Mouse (Mus musculus) CH12.LX (cell line): ENCODE measurements around the gene A730061H03Rik. TPM values are rescaled to one million over a fixed set of nuclear protein-coding genes. Genes with fewer than 3 reads are reported as not detected.

Experiments used
- DNase-seq: peaks from one replicate; pipeline ENCODE4 v3.0.0-alpha.2; 2013; ENCODE audit errors: extremely low read depth
- H3K27ac ChIP-seq: 2 replicates; pipeline ENCODE4 v1.5.1; 2012; ENCODE audit warnings: low read depth, mild to moderate bottlenecking, control low read depth, moderate library complexity; ENCODE audit not compliant: insufficient read depth
- H3K27me3 ChIP-seq: replicated peaks from 2 replicates; pipeline ENCODE3; 2012; ENCODE audit warnings: inconsistent platforms
- H3K36me3 ChIP-seq, 2 experiments: replicated peaks in 1 of 2; 2 replicates each; pipeline versions ENCODE3 to v1.6.1; 2012; ENCODE audit warnings: inconsistent platforms in 1 of 2, low read length in 1 of 2, mild to moderate bottlenecking in 1 of 2, mixed read lengths in 1 of 2, moderate library complexity in 1 of 2; ENCODE audit not compliant: control insufficient read depth in 1 of 2, insufficient read depth in 1 of 2
- H3K4me1 ChIP-seq, 2 experiments: 2 replicates each; pipeline ENCODE4 v1.6.1; 2012; ENCODE audit warnings: inconsistent platforms in 1 of 2, moderate library complexity in 1 of 2; ENCODE audit not compliant: insufficient read depth in 2 of 2, control insufficient read depth in 1 of 2
- H3K4me2 ChIP-seq: 2 replicates; pipeline ENCODE4 v1.6.1; 2012; ENCODE audit warnings: low read depth, mild to moderate bottlenecking, control low read depth; ENCODE audit not compliant: poor library complexity, insufficient read depth, severe bottlenecking
- H3K4me3 ChIP-seq, 3 experiments: fragments of 150-350 bp in 1 of 3; sonication (generic) in 1 of 3; replicated peaks in 1 of 3; 2 replicates each; pipeline versions ENCODE3 to v1.5.1; 2011 to 2012; ENCODE audit warnings: low read depth in 2 of 3, low read length in 2 of 3, mild to moderate bottlenecking in 2 of 3, moderate library complexity in 2 of 3, control low read depth in 1 of 3, improper control_type of control experiment in 1 of 3, inconsistent platforms in 1 of 3, mixed read lengths in 1 of 3; ENCODE audit not compliant: poor library complexity in 1 of 3
- H3K79me2 ChIP-seq: replicated peaks from 2 replicates; pipeline ENCODE4 v1.6.1; 2012; ENCODE audit warnings: mild to moderate bottlenecking, moderate library complexity; ENCODE audit not compliant: control insufficient read depth, poor library complexity, insufficient read depth, severe bottlenecking; ENCODE audit errors: extremely low read depth
- H3K9ac ChIP-seq: 2 replicates; pipeline ENCODE4 v1.6.1; 2012; ENCODE audit warnings: low read depth, mild to moderate bottlenecking, control low read depth, moderate library complexity; ENCODE audit not compliant: insufficient read depth
- H3K9me3 ChIP-seq: replicated peaks from 2 replicates; pipeline ENCODE3; 2012; ENCODE audit warnings: low read length, inconsistent platforms, mixed read lengths
- CHD2 ChIP-seq: IDR thresholded peaks from 2 replicates; pipeline ENCODE4 v1.6.1; 2011; ENCODE audit warnings: low read length, improper control_type of control experiment
- E2F4 ChIP-seq: IDR thresholded peaks from 2 replicates; pipeline ENCODE4 v1.6.1; 2011; ENCODE audit warnings: low read depth, low read length, improper control_type of control experiment; ENCODE audit not compliant: insufficient replicate concordance
- ELF1 ChIP-seq: IDR thresholded peaks from 2 replicates; pipeline ENCODE4 v1.6.1; 2014; ENCODE audit warnings: low read depth, mild to moderate bottlenecking, inconsistent platforms, low read length, improper control_type of control experiment
- JUND ChIP-seq: conservative IDR thresholded peaks from 2 replicates; pipeline ENCODE4 v1.6.1; 2011; ENCODE audit warnings: low read depth, low read length, improper control_type of control experiment
- KAT2A ChIP-seq: IDR thresholded peaks from 2 replicates; pipeline ENCODE4 v1.6.1; 2012; ENCODE audit warnings: low read length, improper control_type of control experiment, inconsistent platforms; ENCODE audit not compliant: insufficient replicate concordance
- MAFK ChIP-seq: IDR thresholded peaks from 2 replicates; pipeline ENCODE4 v1.6.1; 2011; ENCODE audit warnings: low read length, improper control_type of control experiment; ENCODE audit not compliant: insufficient replicate concordance
- MAZ ChIP-seq: IDR thresholded peaks from 2 replicates; pipeline ENCODE4 v1.6.1; 2012; ENCODE audit warnings: low read depth, mild to moderate bottlenecking, inconsistent platforms, low read length, improper control_type of control experiment, moderate library complexity
- NRF1 ChIP-seq: IDR thresholded peaks from 2 replicates; pipeline ENCODE4 v1.6.1; 2014; ENCODE audit warnings: low read depth, mild to moderate bottlenecking, inconsistent platforms, low read length, improper control_type of control experiment, moderate library complexity
- POLR2AphosphoS2 ChIP-seq: IDR thresholded peaks from 2 replicates; pipeline ENCODE4 v1.6.1; 2011; ENCODE audit warnings: low read depth, low read length, improper control_type of control experiment
- RCOR1 ChIP-seq: conservative IDR thresholded peaks from 2 replicates; pipeline ENCODE4 v1.6.1; 2012; ENCODE audit warnings: low read depth, mild to moderate bottlenecking, inconsistent platforms, low read length, improper control_type of control experiment
- TBP ChIP-seq: conservative IDR thresholded peaks from 2 replicates; pipeline ENCODE4 v1.6.1; 2011; ENCODE audit warnings: low read depth, low read length, improper control_type of control experiment
- TCF12 ChIP-seq: IDR thresholded peaks from 2 replicates; pipeline ENCODE4 v1.6.1; 2014; ENCODE audit warnings: low read depth, mild to moderate bottlenecking, inconsistent platforms, low read length, improper control_type of control experiment
- UBTF ChIP-seq: IDR thresholded peaks from 2 replicates; pipeline ENCODE4 v1.6.1; 2012; ENCODE audit warnings: low read depth, mild to moderate bottlenecking, inconsistent platforms, low read length, improper control_type of control experiment, moderate library complexity
- ZKSCAN1 ChIP-seq: IDR thresholded peaks from 2 replicates; pipeline ENCODE4 v1.6.1; 2012; ENCODE audit warnings: low read depth, inconsistent platforms, low read length, improper control_type of control experiment, borderline replicate concordance
- ZMIZ1 ChIP-seq: IDR thresholded peaks from 2 replicates; pipeline ENCODE4 v1.6.1; 2012; ENCODE audit warnings: low read depth, mild to moderate bottlenecking, inconsistent platforms, low read length, improper control_type of control experiment
- dilution Hi-C: fragments of 300-500 bp; cut with MboI; formaldehyde crosslinking; loops from 2 replicates; pipeline ENCODE4 v1.14.3; 2020; ENCODE audit warnings: low sequenced_read_pairs; ENCODE audit not compliant: extremely low pct_unique_long_range_greater_than_20kb, extremely low pct_ligation_motif_present
- in situ Hi-C: fragments of 300-500 bp; cut with MboI; formaldehyde crosslinking; loops from 3 replicates; pipeline ENCODE4 v1.14.3; 2019; ENCODE audit warnings: low sequenced_read_pairs, low pct_ligation_motif_present, low pct_unique_long_range_greater_than_20kb, mixed read lengths
- polyA plus RNA-seq: library from polyadenylated mRNA; unstranded; fragments of >175 nt; gene quantifications from 2 replicates; pipeline ENCODE4 v1.2.1, GENCODE M21; 2012; ENCODE audit warnings: low read depth; ENCODE audit not compliant: insufficient read length
- total RNA-seq, 2 experiments: library from RNA; depleted of rRNA; stranded (reverse); fragments of 300-350 nt in 1 of 2; fragments of >200 nt in 1 of 2; gene quantifications; 2 replicates each; pipeline ENCODE4 v1.2.3; 2012 to 2014

The A730061H03Rik gene
- total and polyA plus RNA-seq, 3 experiments = 0.34 to 0.93 TPM; not detected in 1

DNA sequence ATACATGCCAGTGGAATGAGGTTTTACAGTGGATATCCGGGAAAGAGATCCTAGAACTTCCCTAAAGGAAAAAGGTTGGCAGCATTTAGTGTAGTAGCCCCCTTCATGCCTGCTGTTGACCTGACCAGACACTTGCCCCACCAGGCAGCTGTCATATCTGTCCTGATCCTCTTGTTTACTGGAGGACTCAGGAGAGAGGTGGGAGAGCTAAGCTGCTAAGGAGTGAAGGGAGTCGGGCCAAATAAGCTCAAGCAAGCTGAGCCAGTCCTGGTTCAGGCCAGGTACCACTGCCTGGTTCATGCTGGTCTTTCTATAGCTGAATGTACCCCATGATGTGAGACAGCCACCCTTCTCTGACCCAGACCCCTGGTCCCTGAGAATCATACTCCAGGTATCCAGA lies 33.5 kb downstream of the A730061H03Rik start:
- Histone ChIP-seq H3K27me3 (peaks cover 18% of the 10 kb centered on the region), H3K4me1 (peaks cover 3 to 13% of the 10 kb centered on the region in 2 experiments; a peak in 2 of 4 replicates), H3K79me2 (no peaks in the 10 kb centered on the region), H3K4me3 (no peak overlapping the region), H3K36me3 (no peaks in the 10 kb centered on the region), H3K27ac (no peak overlapping the region)
- no peak for DNase-seq
- dilution Hi-C loops (no loop called here), in situ Hi-C loops (no loop called here)
- TF ChIP-seq MAFK = no peak
- TF ChIP-seq ZMIZ1 = no peak
- no peak for TF ChIP-seq CHD2
- no peak for TF ChIP-seq KAT2A
- no peak for TF ChIP-seq MAZ
- no peak for TF ChIP-seq NRF1
- TF ChIP-seq ELF1 = no peak
- TF ChIP-seq JUND = no peak
- no peak for TF ChIP-seq POLR2AphosphoS2
- TF ChIP-seq, all 38 proteins: peak for 0
- Histone ChIP-seq H3K9me3 (no peaks in the 10 kb centered on the region), H3K9ac (0 out of 2 replicates have a peak overlapping the region, but pooled peaks have one; percentile 26), H3K4me2 (peak overlapping the region; percentile 10)

DNA sequence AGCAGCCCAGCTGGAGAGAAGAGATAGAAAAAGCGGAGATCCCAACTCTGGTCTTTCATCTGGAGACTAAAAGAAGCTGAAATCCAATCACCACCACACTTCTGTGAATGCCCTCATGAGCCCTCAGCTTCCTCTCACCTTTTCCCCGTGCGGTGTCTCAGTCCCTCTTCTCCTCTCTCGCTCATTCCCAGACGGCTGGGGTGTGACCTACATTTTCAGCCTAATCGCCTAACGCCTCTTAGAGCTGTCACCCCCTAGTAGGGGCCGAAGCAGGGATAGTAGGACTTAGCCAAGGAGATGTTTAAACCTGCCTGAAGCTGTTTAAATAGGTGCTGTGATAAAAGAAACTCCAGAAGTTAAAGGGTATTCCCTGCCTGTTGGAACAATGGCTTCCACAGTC lies 35.4 kb downstream of the A730061H03Rik start, which contains the start of gene Nrl:
Gene Nrl (minus strand): TSS at position 197 of the 400 bp plus-strand sequence.
- TF ChIP-seq CHD2 (no peak), TBP (no peak), MAFK (no peak), RCOR1 (no peak), E2F4 (no peak), ZKSCAN1 (no peak), UBTF (no peak), NRF1 (no peak), TCF12 (no peak), ZMIZ1 (no peak)
- TF ChIP-seq, all 38 proteins: peak for 0
- Histone ChIP-seq H3K4me1 (peaks cover 5 to 22% of the 10 kb centered on the region in 2 experiments; a peak in 2 of 4 replicates), H3K36me3 (no peaks in the 10 kb centered on the region), H3K9me3 (no peaks in the 10 kb centered on the region), H3K79me2 (no peaks in the 10 kb centered on the region), H3K27me3 (peaks cover 35% of the 10 kb centered on the region), H3K9ac (no peak within 1 kb of the TSS), H3K4me3 (no peak within 1 kb of the TSS), H3K4me2 (no peak within 1 kb of the TSS), H3K27ac (no peak within 1 kb of the TSS)
- DNase-seq = no peak
- dilution Hi-C loops (no loop called here), in situ Hi-C loops (no loop called here)
